Mouse (Mus musculus): ENCODE results near the gene Cenpx.

GRCm38 (mm10) chr11:120665406-120665805 lies 48.1 kb downstream of the Cenpx start:
- TF ChIP-seq CTCF (IDR thresholded peaks at IDR 0.05; ENCODE audit: low read depth), result no peak
- TF ChIP-seq EP300 (IDR thresholded peaks at IDR 0.05; ENCODE audit: low read depth), result no peak
